Mouse (Mus musculus) left cerebral cortex, postnatal 10 days (tissue): Measurements from ENCODE around the gene Adam22. TPM values are rescaled to one million over a fixed set of nuclear protein-coding genes. Genes with fewer than 3 reads are reported as not detected.
"Not testable (repeated sequence)": the region's sequence is repeated elsewhere in the genome, so short reads cannot be mapped to it uniquely, and the experiment has no call there.

Source experiments
- DNase-seq, 2 experiments: peaks; one replicate each; pipeline ENCODE4 v3.0.0; 2021 to 2022; ENCODE audit warnings: low spot score in 2 of 2, mixed read lengths in 1 of 2; ENCODE audit errors: extremely low spot score in 1 of 2
- intact Hi-C: fragments of 180-260 bp; cut with DNase I; formaldehyde crosslinking; loops from one replicate; pipeline ENCODE4 v1.15.1; 2025
- microRNA-seq: library from miRNA; unstranded; fragments of <30 nt; microRNA quantifications from one replicate; pipeline ENCODE4 v1.2.0, GENCODE M21; 2022
- total RNA-seq, 2 experiments: library from RNA; stranded (reverse); gene quantifications; 2 replicates each; pipeline ENCODE4 v1.2.3; 2021

Adam22 gene
- total RNA-seq, 2 experiments from 2014 or later, result 207 to 208 TPM

DNA sequence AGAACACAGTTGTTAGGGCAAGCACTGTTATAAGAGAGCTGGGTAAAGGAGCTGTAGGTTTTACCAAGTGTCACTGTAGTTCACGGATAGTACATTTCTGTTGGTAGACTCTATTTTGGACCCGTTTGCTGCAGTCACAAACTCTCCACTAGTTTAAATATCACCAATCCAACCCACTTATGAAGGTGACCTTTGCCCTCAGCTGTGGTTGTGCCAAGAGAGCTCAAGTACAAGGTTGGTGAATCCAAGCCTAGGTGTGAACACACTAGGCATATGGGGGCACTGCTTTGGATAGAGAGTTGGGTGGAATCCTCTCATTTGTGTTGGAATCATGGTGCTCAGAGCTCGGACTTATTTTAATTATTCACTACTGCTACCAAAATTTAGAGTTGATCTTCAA lies 282.3 kb downstream of the Adam22 start:
- intact Hi-C loops, result no loop called here
- DNase-seq, result no peak

DNA sequence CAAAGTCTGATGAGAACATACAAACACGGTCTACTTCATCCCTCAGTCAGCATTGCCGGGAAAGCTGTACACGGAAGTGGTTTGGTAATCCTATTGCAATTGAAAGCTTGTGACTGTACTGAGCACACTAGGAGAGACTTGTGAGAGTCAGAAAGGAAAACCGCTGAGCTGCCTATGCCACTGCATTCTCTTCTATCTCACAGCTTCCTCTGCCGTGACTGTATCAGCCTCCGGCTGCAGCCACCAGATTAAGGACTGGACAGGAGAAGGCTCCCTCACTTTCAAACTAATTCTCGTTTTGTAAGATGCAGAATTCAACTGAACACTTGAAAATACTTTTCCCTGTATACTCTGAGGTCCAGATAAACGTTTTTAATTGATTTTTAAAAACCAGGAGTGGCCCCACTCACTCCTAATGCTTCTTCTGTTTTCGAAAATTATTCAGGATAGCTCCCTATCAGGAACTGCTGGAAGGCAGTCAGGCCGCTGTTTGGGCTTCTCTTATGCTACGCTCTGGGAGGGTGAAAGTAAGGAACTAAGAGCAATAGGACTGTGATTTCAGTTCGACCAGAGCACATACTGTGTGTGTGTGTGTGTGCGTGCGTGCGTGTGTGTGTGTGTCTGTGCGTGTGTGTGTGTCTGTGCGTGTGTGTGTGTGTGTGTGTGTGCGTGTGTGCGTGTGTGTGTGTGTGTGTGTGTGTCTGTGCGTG lies 285.0 kb downstream of the Adam22 start:
- DNase-seq, result no peak
- intact Hi-C loops, result no loop called here

DNA sequence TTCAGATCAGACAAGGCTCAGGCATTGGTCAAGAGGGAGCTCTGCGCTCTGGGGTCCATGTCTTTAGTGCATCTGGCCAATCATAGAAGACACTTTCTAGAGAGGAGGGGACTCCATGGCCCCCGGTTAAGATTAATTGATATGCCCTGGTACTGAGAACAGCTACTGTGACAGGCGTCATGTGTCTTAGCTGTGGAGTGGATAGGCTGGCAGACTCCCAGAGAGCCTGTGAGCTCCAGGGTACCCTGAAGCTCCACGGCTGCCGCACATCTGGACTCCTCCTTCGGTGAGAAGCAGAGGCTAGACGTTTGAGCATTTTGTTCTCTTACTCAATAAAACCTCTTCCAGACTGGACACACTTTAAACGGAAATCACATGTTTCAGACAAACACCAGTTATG lies 290.5 kb downstream of the Adam22 start:
- intact Hi-C loops, result no loop called here

DNA sequence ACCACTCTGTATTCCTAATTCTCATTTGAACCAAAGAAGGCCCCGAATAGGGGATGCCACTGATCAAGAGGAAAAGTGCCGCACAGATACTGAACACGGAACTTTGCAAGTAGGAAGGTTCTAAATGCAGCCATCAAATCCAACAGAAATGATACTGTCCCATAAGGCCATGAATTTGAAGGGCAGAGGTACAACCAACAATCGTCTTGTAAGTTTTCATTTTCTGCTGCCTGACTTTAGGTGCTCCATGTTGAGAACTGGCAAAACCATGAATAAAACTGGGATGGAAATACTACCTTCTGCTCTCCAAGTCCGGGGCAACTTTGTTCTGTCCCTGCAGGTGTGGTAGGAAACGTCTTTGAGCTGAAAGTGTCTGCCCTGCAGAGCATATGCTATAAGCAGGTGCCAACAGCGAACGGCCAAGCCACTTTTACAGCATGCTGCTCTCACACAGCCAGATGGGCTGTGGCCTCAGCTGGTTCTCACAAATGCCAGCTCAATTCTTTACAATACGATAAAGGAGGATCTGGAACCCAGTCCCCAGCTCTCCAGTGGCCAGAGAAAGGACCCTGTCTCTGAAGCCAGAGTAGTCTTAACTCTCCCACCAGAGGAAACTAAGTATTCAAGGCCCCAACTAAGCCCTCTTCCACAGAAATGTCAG lies 293.9 kb downstream of the Adam22 start:
- no peak for DNase-seq
- intact Hi-C loops, result no loop called here

More for the DNA sequence above, 290.5 kb downstream of the Adam22 start:
- no peak for DNase-seq

DNA sequence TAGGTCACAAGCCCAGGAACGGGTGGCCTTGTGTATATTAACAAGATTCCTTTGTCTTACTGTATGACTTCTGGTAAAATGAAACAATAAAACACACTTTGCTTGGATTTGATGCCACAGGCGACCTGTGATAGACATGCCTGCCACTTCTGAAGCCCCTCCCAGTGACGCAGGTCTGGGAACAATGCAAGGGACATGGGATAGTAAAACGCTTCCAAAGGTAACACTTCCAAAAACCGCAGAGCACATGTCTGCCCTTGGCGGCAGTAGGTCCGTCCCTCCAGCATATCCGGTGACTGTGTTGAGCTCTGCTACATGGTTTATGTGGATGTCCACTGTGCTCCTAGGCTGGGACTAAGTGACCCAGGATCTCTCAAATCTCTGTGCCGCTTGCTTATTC lies 294.6 kb downstream of the Adam22 start:
- intact Hi-C loops, result no loop called here
- no peak for DNase-seq

DNA sequence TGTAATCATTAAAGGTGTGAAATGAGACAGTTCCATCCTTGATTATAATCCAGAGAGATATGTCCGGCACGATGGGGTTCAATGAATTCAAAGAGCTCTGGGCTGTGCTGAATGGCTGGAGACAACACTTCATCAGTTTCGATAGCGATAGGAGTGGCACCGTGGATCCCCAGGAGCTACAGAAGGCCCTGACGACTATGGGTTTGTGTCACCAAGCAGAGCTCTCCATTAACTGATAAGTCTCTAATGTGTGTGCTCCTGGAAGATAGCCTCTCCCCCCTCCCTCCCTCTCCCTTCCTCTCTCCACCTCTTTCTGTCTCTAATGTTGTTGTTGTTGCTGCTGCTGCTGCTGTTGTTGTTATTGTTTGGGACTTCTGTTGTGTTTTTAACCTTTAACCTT lies 304.8 kb downstream of the Adam22 start:
- intact Hi-C loops, result no loop called here
- no peak for DNase-seq

DNA sequence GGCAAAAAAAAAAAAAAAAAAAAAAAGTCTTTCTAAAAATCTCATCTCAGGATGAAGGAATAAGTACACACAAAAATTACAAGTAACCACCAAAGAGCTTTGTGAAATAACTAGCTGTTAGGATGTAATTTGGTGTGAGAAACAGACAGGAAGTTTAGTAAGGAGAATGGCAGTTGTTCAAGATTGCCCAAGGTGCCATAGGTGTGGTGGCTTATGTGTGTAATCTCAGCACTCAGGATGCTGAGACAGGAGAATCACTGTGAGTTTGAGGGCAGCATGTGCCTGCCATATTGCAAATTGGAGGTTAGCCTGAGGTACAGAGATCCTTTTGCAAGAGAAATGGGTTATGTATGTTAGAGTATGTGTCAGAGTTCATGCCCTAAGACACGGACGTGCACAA lies 305.5 kb downstream of the Adam22 start:
- intact Hi-C loops, result no loop called here
- no peak for DNase-seq

DNA sequence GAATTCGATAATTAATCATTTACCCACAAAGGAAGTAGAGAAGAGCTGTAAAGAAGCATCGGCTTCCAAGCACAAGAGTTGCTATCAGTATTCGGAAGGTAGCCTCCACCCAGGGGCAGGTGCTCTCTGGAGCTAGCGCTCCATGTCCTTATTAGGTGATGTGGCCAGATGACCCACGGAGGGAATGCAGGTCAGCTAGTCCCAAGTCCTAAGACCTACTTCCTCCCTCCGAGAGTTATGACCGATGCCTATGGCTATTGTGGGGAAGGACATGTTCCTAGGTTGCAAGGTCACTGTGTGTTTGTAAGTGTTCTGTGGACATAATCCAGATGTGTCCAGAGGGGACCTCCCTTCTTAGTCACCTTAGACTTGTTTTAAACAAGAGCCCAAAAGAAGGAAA lies 309.9 kb downstream of the Adam22 start:
- DNase-seq, result no peak
- intact Hi-C loops, result no loop called here

DNA sequence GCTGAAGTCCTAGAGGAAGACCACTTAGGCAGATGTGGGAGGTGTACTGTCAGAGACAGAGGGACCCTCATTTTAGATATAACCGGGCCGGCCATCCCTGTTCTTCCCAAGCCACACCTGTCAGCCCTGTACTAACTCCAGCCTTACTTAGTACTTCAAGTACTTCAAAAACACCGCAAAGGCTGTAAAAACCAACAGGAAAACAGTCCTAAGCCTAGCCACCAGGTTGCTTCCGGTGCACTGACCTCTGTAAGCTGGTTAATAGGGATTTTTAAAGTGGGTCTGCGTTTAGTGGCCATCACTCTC lies 311.0 kb downstream of the Adam22 start:
- intact Hi-C loops, result no loop called here
- DNase-seq, result no peak

DNA sequence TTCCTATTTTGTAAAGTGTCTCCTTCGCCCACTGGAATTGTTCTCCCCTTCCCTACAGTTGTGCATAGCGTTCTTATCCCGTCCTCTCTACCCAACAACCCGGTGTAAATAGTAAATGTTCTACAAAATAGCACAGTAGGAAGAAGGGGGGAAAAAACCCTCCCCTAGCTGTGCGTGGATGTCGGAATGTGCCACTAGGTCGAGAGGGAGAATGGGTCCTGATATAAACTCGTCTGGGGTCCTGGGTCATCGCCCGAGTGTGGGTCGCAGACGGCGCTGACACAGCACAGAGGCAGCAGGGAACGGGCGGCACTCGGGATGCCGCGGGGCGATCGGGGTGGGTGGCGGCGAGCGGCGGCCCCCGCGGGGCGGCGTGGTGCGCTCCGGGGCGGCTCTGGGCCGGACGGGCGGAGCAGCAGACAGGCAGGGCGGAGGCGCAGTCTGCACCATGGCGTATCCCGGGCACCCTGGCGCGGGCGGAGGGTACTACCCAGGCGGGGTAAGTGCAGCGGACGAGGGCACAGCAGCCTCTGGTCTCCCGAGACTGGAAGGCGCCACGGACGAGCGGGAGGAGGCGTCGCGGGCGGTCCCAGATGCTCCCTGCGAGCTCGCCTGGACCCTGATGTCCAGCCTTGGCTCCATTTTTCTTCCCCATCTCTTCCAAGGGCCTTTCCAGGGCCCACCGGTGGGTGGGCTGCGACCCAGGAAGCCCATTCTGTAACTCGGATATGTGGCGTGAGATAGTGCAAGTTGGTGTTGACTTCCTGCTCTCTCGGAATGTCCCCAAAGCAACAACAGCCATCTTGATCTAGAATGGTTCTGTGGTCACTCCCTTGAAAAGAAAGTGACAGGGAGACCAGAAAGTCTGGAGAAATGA lies 311.6 kb downstream of the Adam22 start:
- intact Hi-C loops, result no loop called here
- DNase-seq, result peak; percentile 59 to 89

DNA sequence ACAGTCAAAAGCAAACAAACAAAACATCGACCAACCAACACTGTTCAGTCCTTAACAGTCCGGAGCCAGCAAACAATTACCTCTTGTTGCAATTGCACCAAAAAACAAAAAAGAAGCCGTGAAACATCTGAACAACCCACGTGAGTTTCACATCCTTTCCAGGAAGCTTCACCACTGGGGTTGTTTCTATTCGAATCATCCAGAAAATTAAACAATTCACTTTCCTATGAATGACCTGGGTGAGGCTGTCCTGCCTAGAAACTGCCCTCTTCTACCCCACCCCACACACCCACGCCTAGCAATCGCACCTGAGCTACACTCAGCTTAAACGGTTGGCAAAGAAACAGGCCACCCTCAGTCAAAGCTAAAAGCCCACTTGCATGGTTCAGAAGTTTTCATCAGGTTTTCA lies 312.2 kb downstream of the Adam22 start:
- intact Hi-C loops, result no loop called here
- no peak for DNase-seq

DNA sequence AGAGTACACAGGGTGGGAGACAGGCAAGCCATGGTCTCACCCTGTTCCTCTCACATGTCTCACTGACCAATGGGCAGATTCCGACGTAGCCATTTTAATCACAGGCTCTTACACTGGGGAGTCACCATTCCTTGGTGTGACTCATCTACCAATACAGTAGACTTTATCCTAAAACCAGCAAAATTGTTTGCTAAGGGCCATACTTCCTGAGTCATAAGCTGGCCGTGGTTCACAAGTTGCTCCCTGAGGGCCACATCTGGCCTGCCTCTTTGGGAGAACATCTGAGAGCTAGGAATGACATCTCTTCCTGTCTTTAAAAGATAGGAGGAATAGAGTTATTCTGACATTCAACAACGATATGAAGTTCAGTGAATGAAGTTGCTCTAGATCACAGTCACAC lies 314.1 kb downstream of the Adam22 start:
- intact Hi-C loops, result no loop called here
- no peak for DNase-seq

DNA sequence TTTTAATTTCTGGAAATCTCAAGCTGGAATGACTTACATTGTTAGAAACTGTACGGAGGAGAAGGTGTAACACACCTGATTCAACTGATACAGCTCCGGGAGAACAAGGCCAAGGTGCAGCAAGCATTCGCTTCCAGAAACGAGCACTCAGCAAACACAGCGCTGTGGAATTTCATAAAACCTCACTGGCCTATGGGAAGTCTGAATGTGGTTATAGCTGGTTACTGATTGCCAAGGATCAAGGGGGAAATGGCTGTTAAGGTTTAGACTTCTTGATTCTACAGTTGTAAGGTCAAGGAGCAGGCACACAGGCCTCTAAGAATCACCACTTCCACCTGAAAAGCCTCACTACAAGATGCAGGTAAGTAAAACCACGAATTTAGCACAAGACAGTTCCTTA lies 322.1 kb downstream of the Adam22 start, which contains the start of gene Sri:
Sri (plus strand) TSS at position 224 of the 400 bp plus-strand sequence.
- intact Hi-C loops, result no loop called here
- no peak for DNase-seq

DNA sequence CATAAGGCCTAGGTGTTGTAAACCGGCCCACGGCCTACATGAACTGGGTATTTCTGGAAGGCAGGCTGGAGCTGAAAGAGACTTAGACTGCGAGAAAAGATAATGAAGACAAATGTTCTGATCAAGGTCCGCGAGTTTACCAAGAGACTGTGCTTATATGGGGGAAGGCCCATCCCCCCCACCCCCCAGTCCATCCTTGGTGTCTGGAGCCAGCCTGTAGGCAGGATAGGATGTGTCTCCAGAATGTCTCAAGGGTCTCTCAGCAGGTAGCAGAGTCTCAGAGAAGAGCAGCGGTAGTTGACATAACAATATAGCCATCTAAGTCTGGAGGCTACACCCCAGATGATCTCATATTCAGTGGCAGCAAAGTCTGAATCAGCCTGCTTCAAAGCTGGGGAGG lies 333.4 kb downstream of the Adam22 start:
- intact Hi-C loops, DNase-seq: not testable (repeated sequence)

Small RNAs within 50 kb of the gene (microRNA-seq; reads per million reads assigned to microRNA genes)
- not detected for gene Gm24196

Other genes with a start within 250 kb of the Adam22 start
- gene Dbf4, start 54.6 kb upstream of the Adam22 start, total RNA-seq, result 1 to 10 TPM; 4.2 to 4.7 TPM
- 10 to 100 TPM; 12.0 to 12.2 TPM for gene Slc25a40, start 54.7 kb upstream of the Adam22 start, total RNA-seq